Mouse (Mus musculus): ENCODE results near the gene Nav2. TPM values are rescaled to one million over a fixed set of nuclear protein-coding genes. Genes with fewer than 3 reads are reported as not detected.
A peak's percentile ranks its signal among the peaks of the same experiment; 100 is the strongest.

Gene Nav2
- total and polyA plus RNA-seq, 3 experiments: 2.0 to 2.7 TPM; not detected in 1

DNA sequence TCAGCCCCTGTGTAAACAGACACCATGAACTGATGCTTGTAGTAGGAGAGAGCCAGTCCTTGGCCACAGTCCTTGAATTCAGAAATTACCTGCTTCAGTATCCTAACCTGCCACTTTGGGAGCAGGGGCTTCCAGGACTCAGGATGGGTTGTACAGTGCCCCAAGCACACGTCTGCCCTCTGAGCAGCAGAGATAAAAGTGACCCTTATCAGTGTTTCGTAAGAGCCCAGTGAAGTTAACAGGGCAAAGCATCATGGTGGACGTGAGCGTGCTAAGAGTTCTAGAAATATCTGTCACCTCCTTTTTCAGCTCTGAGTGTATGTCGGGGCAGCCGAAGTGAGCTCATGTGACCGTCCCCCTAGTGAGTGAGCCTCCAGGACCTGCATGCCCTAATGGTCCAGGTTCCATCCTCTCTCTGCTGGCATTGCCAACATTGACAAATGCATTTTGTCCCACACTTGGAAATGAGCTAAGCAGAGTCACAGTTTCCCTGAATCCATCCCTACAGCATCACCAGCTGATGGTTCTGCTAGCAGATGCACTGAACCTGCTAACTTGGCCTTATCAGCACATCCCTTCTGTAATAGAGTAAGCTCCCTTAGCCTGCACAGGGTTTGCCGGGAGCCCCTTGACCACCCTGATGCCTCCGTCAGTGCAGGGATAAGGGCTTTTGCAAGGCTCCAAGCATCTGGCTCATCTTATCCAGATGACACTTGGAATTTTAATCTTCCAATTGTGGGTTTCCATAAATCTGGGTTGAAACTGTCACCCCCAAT lies 418.6 kb downstream of the Nav2 start:
- Histone ChIP-seq H3K27ac (ENCODE audit: control insufficient read depth, low read depth, low read length) (peak overlapping the region; percentile 78), H3K4me1 (ENCODE audit: control insufficient read depth in 1 of 2, insufficient read depth in 2 of 2, low read length in 2 of 2) (peaks cover 22 to 41% of the 10 kb centered on the region in 2 experiments), H3K27me3 (ENCODE audit: control insufficient read depth in 1 of 2, insufficient read depth in 2 of 2, low read length in 2 of 2) (no peaks in the 10 kb centered on the region), H3K79me2 (ENCODE audit: control insufficient read depth, insufficient read depth, low read length, poor library complexity) (no peaks in the 10 kb centered on the region), H3K36me3 (ENCODE audit: control insufficient read depth in 1 of 2, insufficient read depth in 2 of 2, low read length in 2 of 2) (peaks cover 0 to 29% of the 10 kb centered on the region in 2 experiments; a peak in 2 of 4 replicates), H3K9me3 (replicated peaks; ENCODE audit: insufficient read depth, low read length) (no peaks in the 10 kb centered on the region), H3K9ac (ENCODE audit: control insufficient read depth, low read depth, low read length, poor library complexity, severe bottlenecking) (peak overlapping the region; percentile 17), H3K4me3 (ENCODE audit: control insufficient read depth in 1 of 2, insufficient read depth in 1 of 2, low read depth in 2 of 2, low read length in 2 of 2) (0 out of 4 replicates have a peak overlapping the region, but pooled peaks of 1 of the 2 experiments have one; percentile 4)
- TF ChIP-seq KAT2A (conservative IDR thresholded peaks at IDR 0.05; ENCODE audit: low read depth, low read length) (no peak), HCFC1 (IDR thresholded peaks at IDR 0.05; ENCODE audit: low read depth, low read length) (no peak), NELFE (IDR thresholded peaks at IDR 0.05; ENCODE audit: low read depth, low read length) (peak; percentile 8; the same call in 1 of the 2 replicates), UBTF (IDR thresholded peaks at IDR 0.05; ENCODE audit: borderline replicate concordance, insufficient read depth, low read depth, low read length) (no peak), NRF1 (IDR thresholded peaks at IDR 0.05; ENCODE audit: insufficient read depth, low read depth, low read length, poor library complexity, severe bottlenecking) (no peak), GATA1 (IDR thresholded peaks at IDR 0.05; ENCODE audit: low read depth, low read length) (peak; percentile 37), TBP (IDR thresholded peaks at IDR 0.05; ENCODE audit: low read depth, low read length) (no peak), MAZ (IDR thresholded peaks at IDR 0.05; ENCODE audit: low read depth, low read length) (no peak), TAL1 (IDR thresholded peaks at IDR 0.05; ENCODE audit: low read length) (peak; percentile 58), ZNF384 (IDR thresholded peaks at IDR 0.05; ENCODE audit: low read depth, low read length) (no peak), SMC3 (IDR thresholded peaks at IDR 0.05; ENCODE audit: low read depth, low read length) (no peak), CTCF (IDR thresholded peaks at IDR 0.05 in 2 of 3, conservative IDR thresholded peaks at IDR 0.05 in 1 of 3; ENCODE audit: control insufficient read depth in 1 of 3, insufficient read depth in 1 of 3, low read depth in 2 of 3, low read length in 3 of 3, poor library complexity in 1 of 3, severe bottlenecking in 1 of 3) (no peak), EP300 (IDR thresholded peaks at IDR 0.05; ENCODE audit: low read depth in 1 of 2, low read length in 2 of 2) (0 out of 4 replicates have a peak, but pooled peaks of 1 of the 2 experiments have one; percentile 3), MXI1 (IDR thresholded peaks at IDR 0.05; ENCODE audit: low read depth, low read length) (no peak), POLR2A (IDR thresholded peaks at IDR 0.05; ENCODE audit: control insufficient read depth in 1 of 2, insufficient read depth in 1 of 2, low read depth in 1 of 2, low read length in 2 of 2, poor library complexity in 1 of 2) (no peak), POLR2AphosphoS2 (IDR thresholded peaks at IDR 0.05; ENCODE audit: low read length) (no peak), MAX (IDR thresholded peaks at IDR 0.05; ENCODE audit: low read length) (no peak), USF1 (IDR thresholded peaks at IDR 0.05; ENCODE audit: low read depth, low read length) (no peak)
- DNase-seq (ENCODE audit: low read depth, low spot score): peak; percentile 52

DNA sequence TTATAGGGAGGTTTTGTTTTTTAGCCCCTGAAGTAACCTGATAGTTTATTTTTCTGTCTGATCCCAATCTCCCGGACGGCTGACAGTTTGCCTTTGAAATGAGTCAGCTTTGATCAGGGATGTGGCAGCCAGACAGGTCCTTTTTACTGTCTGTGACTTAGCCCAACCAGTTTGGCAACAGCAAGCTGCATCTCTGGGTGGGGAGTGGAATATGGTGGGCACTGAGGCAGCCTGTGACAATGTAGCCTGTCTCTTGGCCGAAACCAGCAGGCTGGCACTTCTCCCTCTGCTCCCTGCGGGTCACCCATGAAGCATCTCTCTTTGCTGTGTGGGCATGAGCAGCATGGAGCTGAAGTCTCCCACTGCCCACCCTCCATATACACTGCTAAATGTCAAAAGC lies 421.7 kb downstream of the Nav2 start:
- Histone ChIP-seq H3K27me3 (ENCODE audit: control insufficient read depth in 1 of 2, insufficient read depth in 2 of 2, low read length in 2 of 2) (no peaks in the 10 kb centered on the region), H3K36me3 (ENCODE audit: control insufficient read depth in 1 of 2, insufficient read depth in 2 of 2, low read length in 2 of 2) (peaks cover 0 to 18% of the 10 kb centered on the region in 2 experiments; a peak in 2 of 4 replicates), H3K4me1 (ENCODE audit: control insufficient read depth in 1 of 2, insufficient read depth in 2 of 2, low read length in 2 of 2) (peaks cover 14 to 29% of the 10 kb centered on the region in 2 experiments), H3K4me3 (ENCODE audit: control insufficient read depth in 1 of 2, insufficient read depth in 1 of 2, low read depth in 2 of 2, low read length in 2 of 2) (no peak overlapping the region), H3K79me2 (ENCODE audit: control insufficient read depth, insufficient read depth, low read length, poor library complexity) (no peaks in the 10 kb centered on the region), H3K9me3 (replicated peaks; ENCODE audit: insufficient read depth, low read length) (no peaks in the 10 kb centered on the region), H3K9ac (ENCODE audit: control insufficient read depth, low read depth, low read length, poor library complexity, severe bottlenecking) (no peak overlapping the region), H3K27ac (ENCODE audit: control insufficient read depth, low read depth, low read length) (no peak overlapping the region)
- TF ChIP-seq ZKSCAN1 (IDR thresholded peaks at IDR 0.05; ENCODE audit: low read depth, low read length) (no peak), HCFC1 (IDR thresholded peaks at IDR 0.05; ENCODE audit: low read depth, low read length) (no peak), TBP (IDR thresholded peaks at IDR 0.05; ENCODE audit: low read depth, low read length) (no peak), ZC3H11A (IDR thresholded peaks at IDR 0.05; ENCODE audit: low read depth, low read length) (no peak), MXI1 (IDR thresholded peaks at IDR 0.05; ENCODE audit: low read depth, low read length) (no peak), MEF2A (IDR thresholded peaks at IDR 0.05; ENCODE audit: extremely low read depth, insufficient replicate concordance, low read depth, low read length, poor library complexity, severe bottlenecking) (no peak), CHD1 (IDR thresholded peaks at IDR 0.05; ENCODE audit: low read depth, low read length) (no peak), CHD2 (IDR thresholded peaks at IDR 0.05; ENCODE audit: low read length) (no peak), NELFE (IDR thresholded peaks at IDR 0.05; ENCODE audit: low read depth, low read length) (no peak), RAD21 (IDR thresholded peaks at IDR 0.05; ENCODE audit: low read depth, low read length) (no peak), POLR2A (IDR thresholded peaks at IDR 0.05; ENCODE audit: control insufficient read depth in 1 of 2, insufficient read depth in 1 of 2, low read depth in 1 of 2, low read length in 2 of 2, poor library complexity in 1 of 2) (no peak), ELF1 (IDR thresholded peaks at IDR 0.05; ENCODE audit: low read depth, low read length) (no peak), TAL1 (IDR thresholded peaks at IDR 0.05; ENCODE audit: low read length) (no peak), NRF1 (IDR thresholded peaks at IDR 0.05; ENCODE audit: insufficient read depth, low read depth, low read length, poor library complexity, severe bottlenecking) (no peak), SIN3A (IDR thresholded peaks at IDR 0.05; ENCODE audit: low read length) (no peak), KAT2A (conservative IDR thresholded peaks at IDR 0.05; ENCODE audit: low read depth, low read length) (no peak), POLR2AphosphoS2 (IDR thresholded peaks at IDR 0.05; ENCODE audit: low read length) (no peak), GATA1 (IDR thresholded peaks at IDR 0.05; ENCODE audit: low read depth, low read length) (no peak), RCOR1 (IDR thresholded peaks at IDR 0.05; ENCODE audit: low read depth, low read length) (no peak), E2F4 (IDR thresholded peaks at IDR 0.05; ENCODE audit: borderline replicate concordance, low read depth, low read length) (no peak)
- peak; percentile 38 for DNase-seq (ENCODE audit: low read depth, low spot score)

All from MEL (cell line).